Mouse (Mus musculus) thymus, postnatal 0 days (tissue): ENCODE results near the gene Olfr1233. TPM values are rescaled to one million over a fixed set of nuclear protein-coding genes. Genes with fewer than 3 reads are reported as not detected.

Experiments
- DNase-seq: peaks from one replicate; pipeline ENCODE4 v3.0.0-alpha.2; 2015; ENCODE audit warnings: low spot score
- polyA plus RNA-seq: library from polyadenylated mRNA; unstranded; fragments of >200 nt; fragmentation: Nextera tagmentation; extraction: Ambion mirVana; gene quantifications from 2 replicates; pipeline ENCODE4 v1.2.1, GENCODE M21; 2015

Olfr1233 gene
- polyA plus RNA-seq: not detected in 2 replicates

GRCm38 (mm10) chr2:89342298-89342697 lies at the start of gene Olfr1233:
TSS of gene Olfr1233 (minus strand) at chr2:89342398.
- DNase-seq: no peak

DNA sequence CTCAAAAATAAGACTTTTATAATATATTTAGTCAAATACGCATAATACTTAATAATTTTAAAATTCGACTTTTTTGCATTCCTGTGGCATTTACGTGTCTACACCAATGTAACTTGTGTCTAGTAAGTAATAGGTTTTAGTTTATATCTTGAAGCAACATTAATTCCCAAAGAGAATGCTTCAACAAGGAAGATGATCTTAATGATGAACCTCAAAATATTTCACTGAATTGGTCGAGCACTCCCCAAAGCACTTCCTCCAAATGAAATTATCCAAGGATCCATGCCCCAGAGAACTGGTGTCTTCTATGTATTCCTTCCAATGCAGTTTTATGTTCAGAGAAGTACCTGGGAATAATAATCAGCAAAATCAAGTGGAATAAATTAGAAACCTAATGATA lies 22.6 kb upstream of the Olfr1233 start, which contains the start of gene Olfr1234:
Gene Olfr1234, minus strand, starts transcription at position 101 of the 400 bp plus-strand sequence.
- DNase-seq: no peak

GRCm38 (mm10) chr2:89329575-89329974 lies 12.6 kb downstream of the Olfr1233 start, which contains the start of gene Olfr1232:
TSS of gene Olfr1232 (minus strand) at chr2:89329675.
- DNase-seq: no peak

DNA sequence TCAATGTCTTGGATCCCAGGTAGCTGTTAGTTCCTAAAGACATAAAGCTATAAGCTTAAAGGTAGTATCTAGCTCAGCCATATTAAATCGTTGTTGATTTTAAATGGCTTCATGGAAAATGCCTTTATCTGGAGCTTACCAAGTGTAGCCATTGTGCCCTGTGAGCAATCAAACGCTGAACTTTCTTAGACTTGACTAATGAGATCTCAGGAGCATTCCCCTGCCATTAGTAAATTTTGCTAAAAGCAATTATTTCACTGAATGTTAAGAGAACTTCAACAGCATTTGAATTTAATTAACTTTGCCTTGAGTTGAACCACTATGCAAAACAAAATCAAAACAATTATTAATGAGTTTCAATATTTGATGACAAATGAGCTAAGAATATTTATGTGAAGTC lies 35.2 kb downstream of the Olfr1233 start, which contains the start of gene Olfr1231:
Gene Olfr1231, minus strand, starts transcription at position 101 of the 400 bp plus-strand sequence.
- DNase-seq: no peak

GRCm38 (mm10) chr2:89297168-89297567 lies 45.0 kb downstream of the Olfr1233 start, which contains the start of gene Olfr1230:
TSS of gene Olfr1230 (minus strand) at chr2:89297268.
- DNase-seq: no peak

DNA sequence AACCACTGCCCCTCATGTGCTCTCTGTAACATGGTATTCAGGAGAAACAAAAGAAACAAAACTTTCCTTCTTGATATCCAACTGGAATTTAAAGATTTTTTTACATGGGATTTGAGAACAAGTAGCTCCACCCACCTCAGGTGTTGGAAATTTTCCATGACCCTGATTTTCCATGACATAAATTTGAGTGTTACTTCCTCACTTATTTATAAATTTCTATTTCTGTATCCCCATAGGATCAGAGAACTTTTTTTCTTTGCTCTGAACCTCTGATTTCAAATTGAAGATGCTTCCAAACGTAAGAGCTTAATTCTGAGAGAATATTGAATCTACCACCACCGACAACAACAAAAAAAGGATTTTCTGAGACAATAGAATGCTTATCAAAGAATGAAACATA lies 54.3 kb downstream of the Olfr1233 start, which contains the start of gene Olfr1229:
Gene Olfr1229, minus strand, starts transcription at position 101 of the 400 bp plus-strand sequence.
- DNase-seq: no peak

Other genes with a start within 250 kb of the Olfr1233 start
- gene Olfr1220, start 235.6 kb downstream of the Olfr1233 start, polyA plus RNA-seq: not detected in 2 replicates
- gene Olfr1221, start 225.1 kb downstream of the Olfr1233 start, polyA plus RNA-seq: not detected in 2 replicates
- gene Olfr1222, start 209.3 kb downstream of the Olfr1233 start, polyA plus RNA-seq: not detected in 2 replicates
- not detected in 2 replicates for gene Olfr1223, start 190.8 kb downstream of the Olfr1233 start, polyA plus RNA-seq
- gene Olfr1224-ps1, start 178.3 kb downstream of the Olfr1233 start, polyA plus RNA-seq: not detected in 2 replicates
- not detected in 2 replicates for gene Olfr1225, start 167.7 kb downstream of the Olfr1233 start, polyA plus RNA-seq
- not detected in 2 replicates for gene Olfr1226, start 142.3 kb downstream of the Olfr1233 start, polyA plus RNA-seq
- not detected in 2 replicates for gene Olfr1228, start 88.3 kb downstream of the Olfr1233 start, polyA plus RNA-seq
- not detected in 2 replicates for gene Olfr1229, start 54.4 kb downstream of the Olfr1233 start, polyA plus RNA-seq
- not detected in 2 replicates for gene Olfr1230, start 45.1 kb downstream of the Olfr1233 start, polyA plus RNA-seq
- gene Olfr1231, start 35.3 kb downstream of the Olfr1233 start, polyA plus RNA-seq: not detected in 2 replicates
- gene Olfr1232, start 12.7 kb downstream of the Olfr1233 start, polyA plus RNA-seq: not detected in 2 replicates
- not detected in 2 replicates for gene Olfr1234, start 22.5 kb upstream of the Olfr1233 start, polyA plus RNA-seq
- gene Olfr1238, start 67.3 kb upstream of the Olfr1233 start, polyA plus RNA-seq: not detected in 2 replicates
- not detected in 2 replicates for gene Olfr1239, start 78.0 kb upstream of the Olfr1233 start, polyA plus RNA-seq
- gene Olfr1240, start 100.6 kb upstream of the Olfr1233 start, polyA plus RNA-seq: not detected in 2 replicates
- not detected in 2 replicates for gene Olfr1241, start 144.7 kb upstream of the Olfr1233 start, polyA plus RNA-seq
- not detected in 2 replicates for gene Olfr1242, start 155.9 kb upstream of the Olfr1233 start, polyA plus RNA-seq
- gene Olfr1243, start 189.1 kb upstream of the Olfr1233 start, polyA plus RNA-seq: not detected in 2 replicates
- not detected in 2 replicates for gene Olfr1245, start 236.0 kb upstream of the Olfr1233 start, polyA plus RNA-seq